Mouse (Mus musculus): ENCODE measurements around the gene Rgl2.

GRCm38 (mm10) chr17:33958451-33958850, 29.1 kb downstream of the Rgl2 start:
- TF ChIP-seq CTCF (IDR thresholded peaks at IDR 0.05; ENCODE audit: borderline replicate concordance, control insufficient read depth, extremely low read depth, insufficient read depth, low read length, poor library complexity): no peak
- no peak for TF ChIP-seq POLR2A (IDR thresholded peaks at IDR 0.05; ENCODE audit: control insufficient read depth, extremely low read depth, insufficient read depth, low read length, poor library complexity)

Data from thymus, adult 2 months (tissue).